Mouse (Mus musculus): ENCODE results near the gene Vmn1r220. TPM values are rescaled to one million over a fixed set of nuclear protein-coding genes. Genes with fewer than 3 reads are reported as not detected.

Vmn1r220 gene
- polyA plus RNA-seq, 1 experiment, result not detected

GRCm38 (mm10) chr13:23133501-23133900 lies 54.3 kb downstream of the Vmn1r220 start:
- H3K4me1 ChIP-seq (ENCODE audit: control insufficient read depth, insufficient read depth, low read length), result no peaks in the 10 kb centered on the region
- no peaks in the 10 kb centered on the region for H3K36me3 ChIP-seq (ENCODE audit: control insufficient read depth, insufficient read depth, low read length)
- no peak overlapping the region for H3K27ac ChIP-seq (ENCODE audit: insufficient read depth, low read depth, low read length)
- H3K27me3 ChIP-seq (replicated peaks; ENCODE audit: control insufficient read depth, insufficient read depth, low read length), result no peaks in the 10 kb centered on the region
- 50% methylated on average over 1 of the region's 1 CpGs for WGBS
- no peak for DNase-seq
- H3K4me3 ChIP-seq (ENCODE audit: insufficient read depth, low read depth, low read length), result no peak overlapping the region
- TF ChIP-seq CTCF (conservative IDR thresholded peaks at IDR 0.05; ENCODE audit: insufficient read depth, insufficient read length, low read depth, low read length), result no peak
- TF ChIP-seq POLR2A (IDR thresholded peaks at IDR 0.05; ENCODE audit: low read depth, low read length), result no peak

DNA sequence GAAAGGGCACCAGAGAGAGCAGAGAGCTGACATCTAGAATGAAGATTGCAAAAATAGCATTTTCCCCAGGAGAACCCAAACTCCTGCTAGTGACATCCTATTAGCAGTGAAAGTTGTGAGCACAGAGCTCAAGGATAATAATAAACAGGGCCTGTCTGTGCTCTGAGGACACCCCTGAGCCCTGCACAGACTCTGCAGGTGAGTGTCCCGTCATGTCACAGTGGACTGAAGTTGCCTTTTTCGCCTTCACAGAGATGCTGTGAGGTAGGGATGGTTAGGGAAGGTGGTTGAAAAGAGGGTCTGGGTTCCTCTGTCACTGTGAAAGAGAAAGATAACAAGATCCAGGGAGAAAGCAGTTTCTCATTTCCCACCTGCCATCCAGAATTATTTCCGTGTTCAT lies 54.7 kb downstream of the Vmn1r220 start, which contains the start of gene Vmn1r218:
Gene Vmn1r218, plus strand, starts transcription at position 57 of the 400 bp plus-strand sequence.
- no peaks in the 10 kb centered on the region for H3K4me1 ChIP-seq (ENCODE audit: control insufficient read depth, insufficient read depth, low read length)
- no peaks in the 10 kb centered on the region for H3K36me3 ChIP-seq (ENCODE audit: control insufficient read depth, insufficient read depth, low read length)
- TF ChIP-seq CTCF (conservative IDR thresholded peaks at IDR 0.05; ENCODE audit: insufficient read depth, insufficient read length, low read depth, low read length), result no peak
- no peak for TF ChIP-seq POLR2A (IDR thresholded peaks at IDR 0.05; ENCODE audit: low read depth, low read length)
- H3K27me3 ChIP-seq (replicated peaks; ENCODE audit: control insufficient read depth, insufficient read depth, low read length), result no peaks in the 10 kb centered on the region
- H3K27ac ChIP-seq (ENCODE audit: insufficient read depth, low read depth, low read length), result no peak within 1 kb of the TSS
- H3K4me3 ChIP-seq (ENCODE audit: insufficient read depth, low read depth, low read length), result no peak within 1 kb of the TSS
- no peak for DNase-seq
- WGBS, result 59% methylated on average over 3 of the region's 3 CpGs

Other genes starting within 250 kb of the Vmn1r220 start
- not detected in 2 replicates for gene Vmn1r213, start 180.3 kb downstream of the Vmn1r220 start, polyA plus RNA-seq (2012; rRNA removed)
- not detected in 2 replicates for gene Vmn1r214, start 157.6 kb downstream of the Vmn1r220 start, polyA plus RNA-seq (2012; rRNA removed)
- gene Vmn1r215, start 120.0 kb downstream of the Vmn1r220 start, polyA plus RNA-seq (2012; rRNA removed), result not detected in 2 replicates
- not detected in 2 replicates for gene Vmn1r217, start 69.7 kb downstream of the Vmn1r220 start, polyA plus RNA-seq (2012; rRNA removed)
- gene Vmn1r218, start 54.8 kb downstream of the Vmn1r220 start, polyA plus RNA-seq (2012; rRNA removed), result not detected in 2 replicates
- gene Vmn1r219, start 28.7 kb downstream of the Vmn1r220 start, polyA plus RNA-seq (2012; rRNA removed), result not detected in 2 replicates
- gene Vmn1r221, start 26.2 kb upstream of the Vmn1r220 start, polyA plus RNA-seq (2012; rRNA removed), result not detected in 2 replicates
- gene Vmn1r222, start 48.0 kb upstream of the Vmn1r220 start, polyA plus RNA-seq (2012; rRNA removed), result not detected in 2 replicates
- not detected in 2 replicates for gene Vmn1r223, start 59.2 kb upstream of the Vmn1r220 start, polyA plus RNA-seq (2012; rRNA removed)
- gene Zfp322a, start 181.2 kb upstream of the Vmn1r220 start, polyA plus RNA-seq (2012; rRNA removed), result 1.1 and 1.9 TPM in 2 replicates
- gene Abt1, start 235.9 kb upstream of the Vmn1r220 start, polyA plus RNA-seq (2012; rRNA removed), result 3.3 and 3.9 TPM in 2 replicates